Mouse (Mus musculus) liver, embryonic 12.5 days (tissue): ENCODE measurements around the gene Tcp10a. TPM values are rescaled to one million over a fixed set of nuclear protein-coding genes. Genes with fewer than 3 reads are reported as not detected.
"Not testable (repeated sequence)": the region's sequence is repeated elsewhere in the genome, so short reads cannot be mapped to it uniquely, and the experiment has no call there.

Source experiments
- ATAC-seq: fragments of 200-750 bp; cut with Nextera tagmentation; 2 replicates; pipeline ENCODE4 v1.8.0; 2017; ENCODE audit warnings: moderate number of reproducible peaks, mild to moderate bottlenecking, moderate library complexity
- H3K27ac ChIP-seq: fragments of 300-500 bp; sonication (generic); 2 replicates; pipeline ENCODE4 v1.5.1; 2016; ENCODE audit warnings: mild to moderate bottlenecking
- H3K27me3 ChIP-seq: fragments of 300-500 bp; sonication (generic); replicated peaks from 2 replicates; pipeline ENCODE4 v1.6.1; 2016; ENCODE audit warnings: mild to moderate bottlenecking, moderate library complexity
- H3K36me3 ChIP-seq: fragments of 300-500 bp; sonication (generic); 2 replicates; pipeline ENCODE4 v1.6.1; 2016; ENCODE audit warnings: mild to moderate bottlenecking, moderate library complexity
- H3K4me1 ChIP-seq: fragments of 300-500 bp; sonication (generic); 2 replicates; pipeline ENCODE4 v1.6.1; 2016
- H3K4me2 ChIP-seq: fragments of 300-500 bp; sonication (generic); 2 replicates; pipeline ENCODE4 v1.6.1; 2016; ENCODE audit warnings: mild to moderate bottlenecking, moderate library complexity
- H3K4me3 ChIP-seq: fragments of 300-500 bp; sonication (generic); 2 replicates; pipeline ENCODE4 v1.5.1; 2016; ENCODE audit warnings: mild to moderate bottlenecking, moderate library complexity
- H3K9ac ChIP-seq: fragments of 300-500 bp; sonication (generic); 2 replicates; pipeline ENCODE4 v1.6.1; 2016; ENCODE audit warnings: mild to moderate bottlenecking, moderate library complexity
- H3K9me3 ChIP-seq: fragments of 300-500 bp; sonication (generic); replicated peaks from 2 replicates; pipeline ENCODE4 v1.6.1; 2016; ENCODE audit warnings: mild to moderate bottlenecking, moderate library complexity
- WGBS: fragments of 180-500 bp; shearing (Covaris S2); methylation state at CpG from one replicate; pipeline ENCODE4 v1.1.7; 2016; ENCODE audit not compliant: insufficient replicate concordance; 5-methylcytosine and 5-hydroxymethylcytosine counted together
- polyA plus RNA-seq: library from polyadenylated mRNA; unstranded; fragments of >200 nt; fragmentation: Nextera tagmentation; extraction: Ambion mirVana; gene quantifications from 2 replicates; pipeline ENCODE4 v1.2.1, GENCODE M21; 2016

Tcp10a gene
- not detected in 2 replicates for polyA plus RNA-seq

GRCm38 (mm10) chr17:7324346-7324745 is at the start of gene Tcp10a:
Gene Tcp10a, plus strand, starts transcription at chr17:7324646.
- H3K27me3 ChIP-seq, H3K9me3 ChIP-seq, H3K4me2 ChIP-seq, H3K36me3 ChIP-seq, H3K4me3 ChIP-seq, H3K4me1 ChIP-seq, H3K9ac ChIP-seq, H3K27ac ChIP-seq, ATAC-seq: not testable (repeated sequence)
- 75% methylated on average over 5 of the region's 5 CpGs for WGBS

GRCm38 (mm10) chr17:7278702-7279242 is 45.7 kb upstream of the Tcp10a start:
- ATAC-seq, result no peak
- Histone ChIP-seq H3K36me3 (no peaks in the 10 kb centered on the region), H3K4me3 (no peak overlapping the region), H3K27ac (no peak overlapping the region), H3K4me1 (0 out of 2 replicates have a peak, but pooled peaks cover 3% of the 10 kb centered on the region), H3K9ac (no peak overlapping the region), H3K4me2 (no peak overlapping the region), H3K9me3 (no peaks in the 10 kb centered on the region), H3K27me3 (no peaks in the 10 kb centered on the region)
- WGBS, result 74% methylated on average over 15 of the region's 15 CpGs

GRCm38 (mm10) chr17:7279251-7279650 is 45.2 kb upstream of the Tcp10a start:
- H3K27ac ChIP-seq, result no peak overlapping the region
- H3K9me3 ChIP-seq, result no peaks in the 10 kb centered on the region
- H3K36me3 ChIP-seq, result no peaks in the 10 kb centered on the region
- H3K4me3 ChIP-seq, result no peak overlapping the region
- ATAC-seq, result no peak
- H3K9ac ChIP-seq, result no peak overlapping the region
- no peak overlapping the region for H3K4me2 ChIP-seq
- WGBS, result 86% methylated on average over 9 of the region's 9 CpGs
- H3K4me1 ChIP-seq, result 0 out of 2 replicates have a peak, but pooled peaks cover 4% of the 10 kb centered on the region
- no peaks in the 10 kb centered on the region for H3K27me3 ChIP-seq

- no peak overlapping the region for H3K27ac ChIP-seq
- H3K4me3 ChIP-seq, result no peak overlapping the region
- H3K4me2 ChIP-seq, result no peak overlapping the region
- no peaks in the 10 kb centered on the region for H3K9me3 ChIP-seq
- H3K36me3 ChIP-seq, result peaks cover 4% of the 10 kb centered on the region; the same call in 1 of the 2 replicates
- no peaks in the 10 kb centered on the region for H3K27me3 ChIP-seq
- 0 out of 2 replicates have a peak, but pooled peaks cover 4% of the 10 kb centered on the region for H3K4me1 ChIP-seq
- no peak overlapping the region for H3K9ac ChIP-seq
- ATAC-seq, result no peak
- WGBS, result 57% methylated on average over 8 of the region's 8 CpGs
Observed at GRCm38 (mm10) chr17:7284297-7284910, 40.0 kb upstream of the Tcp10a start.

- Histone ChIP-seq H3K27me3 (no peaks in the 10 kb centered on the region), H3K36me3 (peaks cover 4% of the 10 kb centered on the region; the same call in 1 of the 2 replicates), H3K4me2 (no peak overlapping the region), H3K9me3 (no peaks in the 10 kb centered on the region), H3K4me3 (no peak overlapping the region), H3K9ac (no peak overlapping the region), H3K27ac (no peak overlapping the region), H3K4me1 (0 out of 2 replicates have a peak, but pooled peaks cover 4% of the 10 kb centered on the region)
- no peak for ATAC-seq
- WGBS, result 73% methylated on average over 12 of the region's 12 CpGs
Observed at GRCm38 (mm10) chr17:7285292-7285691, 39.2 kb upstream of the Tcp10a start.

GRCm38 (mm10) chr17:7286422-7287050 is 37.9 kb upstream of the Tcp10a start:
- Histone ChIP-seq H3K27me3 (no peaks in the 10 kb centered on the region), H3K9ac (no peak overlapping the region), H3K4me1 (0 out of 2 replicates have a peak, but pooled peaks cover 4% of the 10 kb centered on the region), H3K9me3 (no peaks in the 10 kb centered on the region), H3K4me3 (no peak overlapping the region), H3K4me2 (no peak overlapping the region), H3K27ac (no peak overlapping the region), H3K36me3 (peaks cover 4% of the 10 kb centered on the region; the same call in 1 of the 2 replicates)
- no peak for ATAC-seq
- WGBS, result 74% methylated on average over 12 of the region's 12 CpGs

- no peaks in the 10 kb centered on the region for H3K4me1 ChIP-seq
- no peaks in the 10 kb centered on the region for H3K27me3 ChIP-seq
- no peak overlapping the region for H3K4me3 ChIP-seq
- ATAC-seq, result no peak
- 68% methylated on average over 11 of the region's 11 CpGs for whole genome bisulfite sequencing
- H3K9me3 ChIP-seq, result no peaks in the 10 kb centered on the region
- no peak overlapping the region for H3K4me2 ChIP-seq
- H3K36me3 ChIP-seq, result no peaks in the 10 kb centered on the region
- no peak overlapping the region for H3K9ac ChIP-seq
- H3K27ac ChIP-seq, result no peak overlapping the region
Observed at GRCm38 (mm10) chr17:7292012-7292684, 32.3 kb upstream of the Tcp10a start.

- not testable (repeated sequence) for H3K4me2 ChIP-seq, H3K36me3 ChIP-seq, H3K27me3 ChIP-seq, H3K9me3 ChIP-seq, ATAC-seq, H3K9ac ChIP-seq, H3K4me3 ChIP-seq, H3K27ac ChIP-seq, H3K4me1 ChIP-seq
- WGBS, result 54% methylated on average over 8 of the region's 8 CpGs
Observed at GRCm38 (mm10) chr17:7306278-7307196, 17.9 kb upstream of the Tcp10a start.

- ATAC-seq, H3K36me3 ChIP-seq, H3K4me1 ChIP-seq, H3K9ac ChIP-seq, H3K4me2 ChIP-seq, H3K27ac ChIP-seq, H3K27me3 ChIP-seq, H3K9me3 ChIP-seq, H3K4me3 ChIP-seq: not testable (repeated sequence)
- 45% methylated on average over 7 of the region's 8 CpGs for WGBS
Observed at GRCm38 (mm10) chr17:7315693-7316382, 8.6 kb upstream of the Tcp10a start.

- H3K36me3 ChIP-seq, H3K27ac ChIP-seq, H3K9me3 ChIP-seq, H3K4me3 ChIP-seq, H3K9ac ChIP-seq, H3K27me3 ChIP-seq, ATAC-seq, H3K4me1 ChIP-seq, H3K4me2 ChIP-seq: not testable (repeated sequence)
- 73% methylated on average over 6 of the region's 6 CpGs for WGBS
Observed at GRCm38 (mm10) chr17:7319789-7320188, 4.7 kb upstream of the Tcp10a start.

GRCm38 (mm10) chr17:7326415-7326814 is 2.0 kb downstream of the Tcp10a start:
- H3K4me3 ChIP-seq, H3K27me3 ChIP-seq, H3K9ac ChIP-seq, H3K36me3 ChIP-seq, H3K4me1 ChIP-seq, H3K27ac ChIP-seq, H3K9me3 ChIP-seq, H3K4me2 ChIP-seq: not testable (repeated sequence)
- ATAC-seq, result peak; percentile 44; the same call in 1 of the 2 replicates
- WGBS, result 19% methylated on average over 5 of the region's 8 CpGs
